10 mouse cellular contexts compared by ENCODE assay signal in genomic region chr12:105336094-105336420, GRCm38 (mm10). TPM values are rescaled to one million over a fixed set of nuclear protein-coding genes. Genes with fewer than 3 reads are reported as not detected.
DNase-seq lines count a peak whose midpoint lies in the region; ATAC-seq lines count a peak whose summit lies in the region.
"Had no signal": no experiment of that assay in that cellular context is flagged by ENCODE, and none has a peak within 500 bp of the region (broad histone marks: within the 10 kb centered on the region; RNA-seq: fewer than 3 reads in every experiment).

No protein-coding gene starts in this region.

- no peak overlapping the region for H3K9ac ChIP-seq in heart, embryonic 12.5 days
- H3K9ac ChIP-seq in forebrain, embryonic 16.5 days (replicated peaks; ENCODE audit: low read depth, low read length), result peak overlapping the region; percentile 71

- peaks cover 5% of the 10 kb centered on the region; the same call in 1 of the 2 replicates for H3K9me3 ChIP-seq in heart, embryonic 12.5 days (replicated peaks)
- H3K9me3 ChIP-seq in forebrain, embryonic 16.5 days (ENCODE audit: control insufficient read depth, low read length), result no peaks in the 10 kb centered on the region
- H3K9me3 ChIP-seq in midbrain, embryonic 10.5 days (replicated peaks), result no peaks in the 10 kb centered on the region

- peaks cover 91% of the 10 kb centered on the region for H3K27me3 ChIP-seq in heart, embryonic 12.5 days (replicated peaks)
- peaks cover 4% of the 10 kb centered on the region; the same call in 1 of the 2 replicates for H3K27me3 ChIP-seq in forebrain, embryonic 16.5 days (replicated peaks; ENCODE audit: control insufficient read depth, insufficient read depth, low read length)
- H3K27me3 ChIP-seq in midbrain, embryonic 10.5 days (ENCODE audit: low read depth, poor library complexity, severe bottlenecking), result peaks cover 55% of the 10 kb centered on the region

- 0 out of 2 replicates have a peak, but pooled peaks have one; percentile 2 for ATAC-seq in heart, embryonic 12.5 days (ENCODE audit: insufficient number of reproducible peaks, low FRiP score)
- no peak for ATAC-seq in forebrain, embryonic 16.5 days

- H3K4me2 ChIP-seq in heart, embryonic 12.5 days, result peak overlapping the region; percentile 99
- peak overlapping the region; percentile 91 for H3K4me2 ChIP-seq in forebrain, embryonic 16.5 days (ENCODE audit: low read length)

- intact Hi-C loops in heart, postnatal 10 days (cut with DNase I), result no loop called here

- H3K4me1 ChIP-seq in heart, embryonic 12.5 days (replicated peaks), result peaks cover 17% of the 10 kb centered on the region
- H3K4me1 ChIP-seq in forebrain, embryonic 16.5 days (replicated peaks; ENCODE audit: control insufficient read depth, insufficient read depth, low read length), result peaks cover 19% of the 10 kb centered on the region
- H3K4me1 ChIP-seq in midbrain, embryonic 10.5 days, result peaks cover 19% of the 10 kb centered on the region

- no peak overlapping the region for H3K27ac ChIP-seq in heart, embryonic 12.5 days (ENCODE audit: poor library complexity, severe bottlenecking)
- H3K27ac ChIP-seq in forebrain, embryonic 16.5 days (ENCODE audit: low read length), result peak overlapping the region; percentile 71
- peak overlapping the region; percentile 74 for H3K27ac ChIP-seq in midbrain, embryonic 10.5 days (replicated peaks)

- H3K4me3 ChIP-seq in heart, embryonic 12.5 days, result peak overlapping the region; percentile 58
- H3K4me3 ChIP-seq in forebrain, embryonic 16.5 days (replicated peaks; ENCODE audit: low read length), result peak overlapping the region; percentile 63
- H3K4me3 ChIP-seq in midbrain, embryonic 10.5 days, result peak overlapping the region; percentile 75

- no peak for DNase-seq in heart, postnatal 10 days
- peak; percentile 48 for DNase-seq in ES-CJ7 (ENCODE audit: low read depth, low spot score)
- no peak for DNase-seq in midbrain, embryonic 10.5 days (ENCODE audit: low spot score)
- no peak for DNase-seq in gastrocnemius, postnatal 10 days
- DNase-seq in adrenal gland, adult (ENCODE audit: inconsistent age in 2 of 2, low spot score in 1 of 2), result no peak
- DNase-seq in urinary bladder, postnatal 4 days (ENCODE audit: low spot score in 2 of 2), result no peak
- DNase-seq: gastrocnemius, postnatal 14 days had no signal

- no peaks in the 10 kb centered on the region for H3K36me3 ChIP-seq in heart, embryonic 12.5 days
- H3K36me3 ChIP-seq in forebrain, embryonic 16.5 days (ENCODE audit: control insufficient read depth, insufficient read depth), result no peaks in the 10 kb centered on the region
- H3K36me3 ChIP-seq in midbrain, embryonic 10.5 days, result no peaks in the 10 kb centered on the region

- 16% methylated on average over 8 of the region's 8 CpGs for WGBS in heart, embryonic 12.5 days
- WGBS in forebrain, embryonic 16.5 days, result 6% methylated on average over 8 of the region's 8 CpGs
- WGBS in midbrain, embryonic 10.5 days, result 13% methylated on average over 8 of the region's 8 CpGs

RNA-seq across cellular contexts. Expression of gene Tunar, which starts 2.4 kb away (rescaled TPM):
- 0.10 and 0.15 TPM in 2 replicates for polyA plus RNA-seq in heart, embryonic 12.5 days (2016; fragmentation: Nextera tagmentation; extraction: Ambion mirVana)
- total RNA-seq in heart, postnatal 10 days (2021), result under 1 TPM in 1 of 2 experiments, not detected in 1; 0.07 TPM
- polyA plus RNA-seq in forebrain, embryonic 16.5 days (2015; fragmentation: Nextera tagmentation; extraction: Ambion mirVana), result 5.3 and 9.0 TPM in 2 replicates
- 0.16 and 0.42 TPM in 2 replicates for polyA plus RNA-seq in midbrain, embryonic 10.5 days (2016; fragmentation: Nextera tagmentation; extraction: Ambion mirVana)
- not detected for total RNA-seq in gastrocnemius, postnatal 10 days (2021)
- total RNA-seq: gastrocnemius, postnatal 14 days; liver, adult 2 months had no signal
- polyA plus RNA-seq: liver, adult 2 months had no signal
